Mouse (Mus musculus) kidney, embryonic 14.5 days (tissue): ENCODE data around the gene Cacng8. TPM values are rescaled to one million over a fixed set of nuclear protein-coding genes. Genes with fewer than 3 reads are reported as not detected.

ENCODE experiments used
- ATAC-seq: fragments of 200-750 bp; cut with Nextera tagmentation; 2 replicates; pipeline ENCODE4 v1.8.0; 2017; ENCODE audit warnings: moderate number of reproducible peaks, mild to moderate bottlenecking, moderate TSS enrichment, moderate library complexity; ENCODE audit not compliant: low FRiP score, low TSS enrichment
- H3K27ac ChIP-seq: fragments of 300-500 bp; sonication (generic); 2 replicates; pipeline ENCODE4 v1.5.1; 2014; ENCODE audit warnings: low read depth, mild to moderate bottlenecking, low read length, moderate library complexity, mixed read lengths
- H3K27me3 ChIP-seq: fragments of 300-500 bp; sonication (generic); 2 replicates; pipeline ENCODE4 v1.6.1; 2014; ENCODE audit warnings: mild to moderate bottlenecking, low read length; ENCODE audit not compliant: control insufficient read depth, insufficient read depth
- H3K36me3 ChIP-seq: fragments of 300-500 bp; sonication (generic); 2 replicates; pipeline ENCODE4 v1.6.1; 2014; ENCODE audit warnings: low read length, mixed read lengths; ENCODE audit not compliant: control insufficient read depth, insufficient read depth
- H3K4me1 ChIP-seq: fragments of 300-500 bp; sonication (generic); 2 replicates; pipeline ENCODE4 v1.6.1; 2014; ENCODE audit warnings: low read length, mixed read lengths; ENCODE audit not compliant: control insufficient read depth, insufficient read depth
- H3K4me2 ChIP-seq: fragments of 300-500 bp; sonication (generic); replicated peaks from 2 replicates; pipeline ENCODE4 v1.6.1; 2014; ENCODE audit warnings: low read depth, mild to moderate bottlenecking, low read length
- H3K4me3 ChIP-seq: fragments of 300-500 bp; sonication (generic); 2 replicates; pipeline ENCODE4 v1.5.1; 2014; ENCODE audit warnings: mild to moderate bottlenecking, low read length
- H3K9ac ChIP-seq: fragments of 300-500 bp; sonication (generic); 2 replicates; pipeline ENCODE4 v1.6.1; 2014; ENCODE audit warnings: low read depth, mild to moderate bottlenecking, low read length, moderate library complexity
- H3K9me3 ChIP-seq: fragments of 300-500 bp; sonication (generic); 2 replicates; pipeline ENCODE4 v1.6.1; 2016; ENCODE audit warnings: low read length; ENCODE audit not compliant: control insufficient read depth
- WGBS: fragments of 180-500 bp; shearing (Covaris S2); extraction: QIAGEN DNeasy Blood & Tissue Kit; methylation state at CpG from one replicate; pipeline ENCODE4 v1.1.7; 2014; 5-methylcytosine and 5-hydroxymethylcytosine counted together
- polyA plus RNA-seq: library from polyadenylated mRNA; unstranded; fragments of >200 nt; fragmentation: Nextera tagmentation; extraction: Ambion mirVana; gene quantifications from 2 replicates; pipeline ENCODE4 v1.2.1, GENCODE M21; 2014

The Cacng8 gene
- polyA plus RNA-seq, 1 experiment from 2014 or later: 2.7 TPM

GRCm38 (mm10) chr7:3432066-3432465, 41.6 kb downstream of the Cacng8 start:
- no peaks in the 10 kb centered on the region for H3K4me1 ChIP-seq
- H3K9ac ChIP-seq: no peak overlapping the region
- H3K9me3 ChIP-seq: no peaks in the 10 kb centered on the region
- no peak overlapping the region for H3K4me2 ChIP-seq
- no peaks in the 10 kb centered on the region for H3K27me3 ChIP-seq
- H3K4me3 ChIP-seq: no peak overlapping the region
- ATAC-seq: no peak
- H3K36me3 ChIP-seq: no peaks in the 10 kb centered on the region
- WGBS: 82% methylated on average over 1 of the region's 1 CpGs
- H3K27ac ChIP-seq: no peak overlapping the region

- Histone ChIP-seq H3K36me3 (no peaks in the 10 kb centered on the region), H3K4me3 (no peak overlapping the region), H3K27ac (no peak overlapping the region), H3K27me3 (no peaks in the 10 kb centered on the region), H3K4me1 (0 out of 2 replicates have a peak, but pooled peaks cover 2% of the 10 kb centered on the region), H3K9me3 (no peaks in the 10 kb centered on the region), H3K4me2 (no peak overlapping the region), H3K9ac (no peak overlapping the region)
- ATAC-seq: no peak
- WGBS: 54% methylated on average over 5 of the region's 5 CpGs
Measured at GRCm38 (mm10) chr7:3437941-3438340, 47.5 kb downstream of the Cacng8 start.

- H3K27ac ChIP-seq: no peak overlapping the region
- H3K27me3 ChIP-seq: no peaks in the 10 kb centered on the region
- WGBS: 94% methylated on average over 10 of the region's 11 CpGs
- H3K9ac ChIP-seq: no peak overlapping the region
- H3K4me1 ChIP-seq: 0 out of 2 replicates have a peak, but pooled peaks cover 2% of the 10 kb centered on the region
- no peaks in the 10 kb centered on the region for H3K36me3 ChIP-seq
- no peak overlapping the region for H3K4me2 ChIP-seq
- ATAC-seq: no peak
- H3K4me3 ChIP-seq: no peak overlapping the region
- no peaks in the 10 kb centered on the region for H3K9me3 ChIP-seq
Measured at GRCm38 (mm10) chr7:3439984-3440383, 49.5 kb downstream of the Cacng8 start.

- no peaks in the 10 kb centered on the region for H3K36me3 ChIP-seq
- WGBS: 75% methylated on average over 8 of the region's 8 CpGs
Measured at GRCm38 (mm10) chr7:3440526-3440925, 50.0 kb downstream of the Cacng8 start.

DNA sequence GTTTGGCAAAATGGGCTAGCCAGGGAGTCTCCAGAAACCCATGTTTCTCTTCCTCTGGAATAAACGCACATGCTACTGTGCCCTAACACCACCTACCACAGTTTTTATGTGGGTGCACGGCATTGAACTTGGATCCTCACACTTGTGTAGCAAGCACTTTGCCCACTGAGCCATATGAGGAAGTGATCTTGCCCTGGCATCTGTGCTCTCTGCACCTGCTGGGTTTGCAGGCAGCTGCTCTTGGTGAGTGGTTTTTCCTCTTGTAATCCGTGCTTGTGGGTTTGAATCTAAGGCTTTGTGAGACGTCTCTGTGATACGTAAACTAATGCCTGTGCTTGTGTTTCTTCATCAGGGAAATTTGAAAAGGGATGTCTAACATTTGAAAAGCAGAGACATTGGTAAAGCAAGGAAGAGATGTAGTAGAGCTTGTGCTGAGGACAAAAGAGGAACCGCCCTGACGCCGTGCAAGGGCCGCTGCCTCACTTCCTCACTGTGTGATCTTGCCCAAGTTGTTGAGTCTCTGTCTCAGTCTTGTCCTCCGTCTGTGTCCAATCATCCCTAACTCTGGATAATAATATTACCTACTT, 52.1 kb downstream of the Cacng8 start:
- H3K4me3 ChIP-seq: no peak overlapping the region
- H3K4me1 ChIP-seq: 0 out of 2 replicates have a peak, but pooled peaks cover 2% of the 10 kb centered on the region
- no peak overlapping the region for H3K9ac ChIP-seq
- no peak overlapping the region for H3K4me2 ChIP-seq
- no peaks in the 10 kb centered on the region for H3K27me3 ChIP-seq
- H3K36me3 ChIP-seq: no peaks in the 10 kb centered on the region
- WGBS: 86% methylated on average over 10 of the region's 10 CpGs
- no peak overlapping the region for H3K27ac ChIP-seq
- no peaks in the 10 kb centered on the region for H3K9me3 ChIP-seq
- ATAC-seq: no peak

More at GRCm38 (mm10) chr7:3440526-3440925, 50.0 kb downstream of the Cacng8 start:
- Histone ChIP-seq H3K27me3 (no peaks in the 10 kb centered on the region), H3K9me3 (no peaks in the 10 kb centered on the region), H3K9ac (no peak overlapping the region), H3K4me3 (no peak overlapping the region), H3K27ac (no peak overlapping the region), H3K4me2 (no peak overlapping the region), H3K4me1 (0 out of 2 replicates have a peak, but pooled peaks cover 2% of the 10 kb centered on the region)
- ATAC-seq: no peak

GRCm38 (mm10) chr7:3444678-3445077, 54.2 kb downstream of the Cacng8 start:
- 77% methylated on average over 3 of the region's 3 CpGs for WGBS
- Histone ChIP-seq H3K9ac (no peak overlapping the region), H3K27me3 (no peaks in the 10 kb centered on the region), H3K27ac (no peak overlapping the region), H3K4me2 (no peak overlapping the region), H3K4me3 (no peak overlapping the region), H3K4me1 (no peaks in the 10 kb centered on the region), H3K9me3 (no peaks in the 10 kb centered on the region), H3K36me3 (no peaks in the 10 kb centered on the region)
- ATAC-seq: no peak

DNA sequence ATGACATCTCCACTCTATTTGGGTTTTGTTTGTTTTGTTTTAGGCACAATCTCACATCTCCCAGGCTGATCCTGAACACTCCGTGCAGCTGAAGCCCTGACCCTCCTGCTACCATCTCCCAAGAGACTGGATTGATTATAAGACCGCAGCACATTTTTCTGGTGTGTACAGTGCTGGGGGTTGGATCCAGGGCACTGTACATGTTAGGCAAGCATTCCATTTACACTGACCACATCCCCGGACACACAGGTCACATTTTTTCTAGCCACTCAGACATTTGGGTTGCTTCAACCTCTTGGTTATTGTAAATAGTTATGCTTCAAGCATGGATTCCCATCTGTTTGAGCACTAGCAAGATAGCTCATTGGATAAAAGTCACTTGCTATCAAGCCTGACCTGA, 56.1 kb downstream of the Cacng8 start:
- no peak for ATAC-seq
- Histone ChIP-seq H3K9me3 (no peaks in the 10 kb centered on the region), H3K9ac (no peak overlapping the region), H3K27me3 (0 out of 2 replicates have a peak, but pooled peaks cover 5% of the 10 kb centered on the region), H3K4me2 (no peak overlapping the region), H3K4me3 (no peak overlapping the region), H3K27ac (no peak overlapping the region), H3K36me3 (no peaks in the 10 kb centered on the region), H3K4me1 (no peaks in the 10 kb centered on the region)
- WGBS: 73% methylated on average over 3 of the region's 3 CpGs

- ATAC-seq: no peak
- Histone ChIP-seq H3K36me3 (no peaks in the 10 kb centered on the region), H3K27me3 (0 out of 2 replicates have a peak, but pooled peaks cover 5% of the 10 kb centered on the region), H3K4me3 (no peak overlapping the region), H3K4me1 (no peaks in the 10 kb centered on the region), H3K9me3 (no peaks in the 10 kb centered on the region), H3K9ac (no peak overlapping the region), H3K4me2 (no peak overlapping the region), H3K27ac (no peak overlapping the region)
- WGBS: 83% methylated on average over 4 of the region's 4 CpGs
Measured at GRCm38 (mm10) chr7:3447026-3447425, 56.5 kb downstream of the Cacng8 start.

GRCm38 (mm10) chr7:3448737-3449454, 58.4 kb downstream of the Cacng8 start:
- no peak overlapping the region for H3K4me2 ChIP-seq
- peak; percentile 81 for ATAC-seq
- 24% methylated on average over 15 of the region's 15 CpGs for WGBS
- H3K4me1 ChIP-seq: no peaks in the 10 kb centered on the region
- no peak overlapping the region for H3K4me3 ChIP-seq
- H3K9me3 ChIP-seq: no peaks in the 10 kb centered on the region
- H3K36me3 ChIP-seq: no peaks in the 10 kb centered on the region
- H3K9ac ChIP-seq: no peak overlapping the region
- no peak overlapping the region for H3K27ac ChIP-seq
- H3K27me3 ChIP-seq: 0 out of 2 replicates have a peak, but pooled peaks cover 5% of the 10 kb centered on the region
